Mouse (Mus musculus) cerebellum, adult 8-10 months (tissue): ENCODE data around the gene Gm20388.

Experiments used
- DNase-seq: peaks from one replicate; pipeline ENCODE4 v3.0.0; 2022

Gene Gm20388

DNA sequence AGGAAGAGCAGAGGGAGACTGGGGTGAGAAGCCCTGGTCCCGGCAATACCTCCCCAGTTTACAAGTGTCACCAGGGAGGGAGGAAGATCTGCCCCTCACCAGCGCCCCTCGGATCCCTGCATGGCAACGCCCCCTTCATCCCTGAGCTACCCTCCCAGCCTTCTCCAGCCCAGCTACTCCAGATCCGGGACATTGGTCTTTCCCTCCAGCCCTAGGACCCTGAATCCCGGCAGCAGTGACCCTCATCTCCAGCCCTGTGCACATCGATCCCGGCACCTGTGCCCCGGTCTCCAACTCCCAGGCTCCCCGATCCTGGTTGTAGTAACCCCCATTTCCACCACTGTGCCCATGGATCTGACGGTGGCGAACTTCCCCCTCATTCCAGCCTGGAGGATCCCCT lies 2532.1 kb downstream of the Gm20388 start:
- DNase-seq: no peak

DNA sequence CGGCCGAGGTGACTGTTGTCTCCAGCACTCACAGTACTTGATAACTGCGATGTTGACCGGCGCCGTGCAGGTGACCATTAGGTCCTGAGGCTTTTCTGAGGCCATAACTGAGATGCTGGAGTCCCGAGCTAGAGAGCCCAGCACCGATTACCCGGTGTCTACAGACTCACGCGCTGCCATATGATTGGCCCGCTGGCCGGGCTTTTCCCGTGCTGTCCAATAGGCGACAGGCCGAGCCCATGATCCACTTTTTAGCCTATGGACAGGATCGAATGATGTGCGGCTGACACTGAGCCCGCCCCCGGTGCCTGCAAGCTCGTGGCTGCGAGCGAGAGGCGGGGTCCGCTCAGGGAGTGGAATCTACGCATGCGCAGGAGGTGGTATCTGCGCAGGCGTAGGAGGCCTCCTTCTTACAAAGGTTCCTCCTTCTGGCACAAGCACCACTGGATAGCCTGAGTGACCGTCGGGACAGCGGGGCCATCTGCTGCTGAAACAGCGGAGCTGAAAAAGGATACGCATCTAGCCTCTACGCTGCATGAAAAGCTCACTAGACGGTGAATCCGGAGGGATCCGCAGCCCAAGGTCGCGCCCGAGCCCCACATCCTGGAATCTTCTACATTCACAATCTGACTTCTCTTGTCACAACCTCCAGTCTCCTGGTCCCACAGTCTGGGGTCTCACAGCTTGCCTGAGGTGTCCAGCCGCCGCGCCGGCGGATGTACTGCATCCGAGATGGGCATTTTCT lies 2532.8 kb downstream of the Gm20388 start, which contains the start of gene Mvd:
Gene Mvd, minus strand, starts transcription at position 161 of the 745 bp plus-strand sequence.
- peak; percentile 98 for DNase-seq

DNA sequence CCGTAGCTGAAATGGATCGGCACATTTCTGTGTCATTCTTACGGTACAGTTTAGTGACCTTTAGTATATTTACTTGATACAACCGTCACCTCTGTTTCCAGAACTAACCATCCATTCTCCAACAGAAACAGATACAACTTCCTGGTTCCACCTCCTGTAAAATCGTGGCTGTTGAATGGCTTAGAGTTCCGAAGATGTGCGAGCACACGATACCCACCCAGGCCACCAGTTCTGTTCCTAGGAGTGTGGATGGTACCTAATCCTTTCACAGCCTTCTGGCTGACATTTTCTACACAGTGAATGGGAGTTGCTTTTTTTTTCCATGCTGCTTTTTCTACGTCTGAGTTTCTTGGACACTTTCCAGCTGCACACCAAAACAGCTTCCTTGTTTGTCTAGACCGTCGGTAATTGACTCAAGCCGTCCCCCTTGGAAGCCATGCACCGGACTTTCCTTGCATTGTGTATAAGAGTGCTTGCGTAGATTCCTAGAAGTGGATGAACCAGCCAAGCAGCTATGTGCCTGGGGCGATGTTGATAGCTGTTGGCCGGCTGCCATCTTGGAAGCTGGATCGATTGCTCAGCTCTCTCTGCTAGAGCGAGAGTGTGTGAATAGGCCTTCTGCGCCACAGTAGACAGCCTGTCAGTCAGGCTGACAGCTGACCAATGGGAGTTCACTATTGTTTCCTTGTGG lies 2533.6 kb downstream of the Gm20388 start:
- DNase-seq: peak; percentile 70

DNA sequence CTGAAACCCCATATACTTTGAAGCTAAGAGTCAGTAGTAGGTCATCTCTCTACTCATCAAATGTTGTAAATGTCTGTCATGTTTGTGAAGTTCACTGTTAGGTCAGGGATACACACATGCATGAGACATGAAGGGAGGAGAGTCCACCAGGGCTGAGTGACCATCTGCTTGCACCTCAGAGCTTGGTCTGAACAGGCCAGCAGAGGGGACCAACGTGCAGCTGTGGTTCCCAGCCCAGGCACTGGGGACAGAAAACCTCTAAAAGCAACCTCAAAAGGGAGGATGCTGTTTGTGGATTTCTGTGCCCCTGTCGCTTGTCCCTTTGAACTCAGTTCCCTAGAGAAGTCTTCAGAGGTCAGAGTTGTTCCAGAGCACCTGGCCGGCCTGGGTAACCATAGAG lies 2534.6 kb downstream of the Gm20388 start:
- no peak for DNase-seq

DNA sequence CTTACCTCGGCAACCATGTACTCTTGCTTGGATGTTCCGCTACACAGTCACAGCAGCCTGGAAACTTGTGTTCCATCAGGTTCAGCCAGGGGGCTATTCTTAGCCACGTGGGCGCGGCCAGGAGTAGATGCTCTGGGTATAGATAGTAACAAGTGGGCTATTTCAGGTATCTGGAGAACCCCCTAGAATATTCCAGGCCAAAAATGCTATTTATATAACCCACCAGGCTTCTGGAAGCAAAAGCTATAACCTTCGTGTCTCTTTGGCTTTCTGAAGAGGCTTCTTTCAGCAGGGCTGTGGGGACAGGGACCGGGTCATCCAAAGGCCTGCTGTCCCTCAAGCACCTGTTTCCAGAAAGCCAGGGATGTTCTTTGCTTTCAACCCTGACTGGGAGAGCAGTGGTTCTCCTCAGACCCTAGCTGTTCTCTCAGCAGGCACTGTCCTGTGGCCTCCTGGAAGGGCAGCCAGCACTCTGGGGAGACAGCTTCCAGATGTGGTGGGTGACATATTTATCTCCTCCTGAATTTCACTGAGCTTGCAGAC lies 2540.6 kb downstream of the Gm20388 start:
- no peak for DNase-seq

DNA sequence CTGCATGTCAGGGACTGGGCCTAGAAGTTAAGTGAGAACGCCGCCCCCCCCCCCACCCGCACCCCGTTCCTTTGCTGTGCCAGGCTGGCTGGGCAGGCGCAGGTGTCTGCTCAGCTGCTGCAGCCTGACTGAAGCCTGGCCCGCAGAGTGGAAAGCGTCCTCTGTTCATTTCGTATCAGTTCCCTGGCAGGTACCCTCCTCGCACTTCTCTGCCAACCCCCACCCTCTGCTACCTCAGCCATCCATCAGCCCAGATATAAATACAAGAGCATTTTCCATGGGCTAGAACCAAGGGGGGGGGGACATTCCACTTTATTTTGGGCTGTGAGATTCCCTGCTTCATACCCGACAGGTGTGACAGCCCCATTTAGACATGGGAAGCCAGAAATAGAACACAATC lies 2541.5 kb downstream of the Gm20388 start:
- DNase-seq: no peak

DNA sequence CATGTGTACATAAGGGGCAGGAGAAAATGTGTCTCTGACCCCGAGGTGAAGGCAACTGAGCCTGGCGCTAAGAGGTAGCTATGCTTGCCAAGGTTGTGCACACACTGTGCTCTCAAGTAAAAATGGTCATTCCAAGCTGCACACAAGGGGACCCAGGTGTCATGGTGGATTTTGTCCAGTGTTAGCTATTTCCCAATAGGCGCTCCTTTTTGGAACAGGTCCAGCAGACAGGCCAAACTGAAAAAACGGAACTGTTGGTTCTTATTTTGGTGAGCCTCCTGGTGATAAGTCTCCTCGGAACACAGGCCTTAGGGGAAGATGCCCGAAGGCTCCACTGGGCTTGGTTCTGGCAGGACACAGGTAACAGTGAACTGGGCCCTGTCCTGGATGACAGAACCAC lies 2543.8 kb downstream of the Gm20388 start:
- DNase-seq: no peak

DNA sequence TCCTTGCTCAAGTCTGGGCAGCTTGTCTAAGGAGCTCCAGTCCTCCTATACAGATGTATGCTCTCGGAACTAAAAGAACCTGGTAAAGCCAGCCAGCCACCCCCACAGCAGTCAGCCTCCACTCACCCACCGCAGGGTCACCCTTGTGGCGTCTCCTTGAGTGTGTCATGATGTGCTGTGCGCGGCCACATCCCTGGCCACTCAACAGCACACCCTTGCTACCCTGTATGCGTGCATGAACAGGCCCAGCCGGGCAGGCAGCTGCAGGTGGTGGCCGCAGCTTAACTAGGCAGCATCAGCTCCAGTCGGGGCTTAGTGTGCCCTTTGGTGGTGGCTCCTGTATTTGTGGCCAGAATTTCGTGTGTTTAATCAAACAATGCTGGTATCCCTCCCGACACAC lies 2546.5 kb downstream of the Gm20388 start:
- no peak for DNase-seq

DNA sequence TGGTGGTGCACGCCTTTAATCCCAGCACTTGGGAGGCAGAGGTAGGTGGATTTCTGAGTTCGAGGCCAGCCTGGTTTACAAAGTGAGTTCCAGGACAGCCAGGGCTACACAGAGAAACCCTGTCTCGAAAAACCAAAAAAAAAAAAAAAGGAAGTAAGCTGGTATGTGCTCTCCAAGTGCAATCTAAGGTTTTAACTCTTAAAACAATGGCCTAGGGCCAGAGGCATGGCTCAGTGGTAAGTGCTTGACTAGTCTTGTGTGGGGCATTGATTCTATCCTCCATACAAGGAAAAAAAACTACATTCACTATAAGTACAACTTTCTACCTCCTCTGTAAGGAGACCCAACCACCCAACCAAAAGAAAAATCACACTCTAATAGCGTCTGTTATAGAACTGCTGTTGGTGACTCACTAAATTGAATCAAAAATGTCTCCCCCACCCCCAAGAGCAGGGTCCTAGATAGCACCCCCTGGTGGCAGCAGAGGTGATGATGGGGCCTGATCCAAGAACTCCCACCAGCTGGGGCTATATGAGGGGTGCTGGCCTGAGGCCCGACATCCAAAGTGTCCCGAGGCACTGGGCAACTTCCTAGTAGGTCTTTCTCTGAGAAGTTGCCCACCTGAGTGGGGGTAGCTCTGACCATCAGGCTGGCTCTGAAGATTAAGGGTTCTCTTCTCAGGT lies 2548.7 kb downstream of the Gm20388 start:
- no peak for DNase-seq

DNA sequence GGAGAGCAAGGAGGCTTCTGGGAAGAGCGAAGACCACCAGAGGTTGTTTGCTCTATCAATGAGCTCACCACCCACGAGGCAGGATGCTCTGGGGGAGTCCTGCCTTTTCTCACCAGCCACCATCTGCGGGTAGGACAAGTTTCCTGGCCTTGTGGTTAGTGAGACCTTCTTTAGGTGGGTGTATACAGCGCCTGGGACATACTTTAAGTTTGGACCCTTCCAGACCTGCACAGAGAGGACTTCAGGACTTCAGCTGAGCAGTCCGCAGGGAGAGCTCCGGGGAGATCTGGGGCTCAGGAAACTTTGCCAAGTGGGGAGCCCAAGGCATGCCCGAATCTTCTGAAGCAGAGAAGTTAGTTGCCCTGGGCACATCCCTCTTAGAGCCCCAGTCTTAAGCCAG lies 2549.3 kb downstream of the Gm20388 start:
- no peak for DNase-seq

DNA sequence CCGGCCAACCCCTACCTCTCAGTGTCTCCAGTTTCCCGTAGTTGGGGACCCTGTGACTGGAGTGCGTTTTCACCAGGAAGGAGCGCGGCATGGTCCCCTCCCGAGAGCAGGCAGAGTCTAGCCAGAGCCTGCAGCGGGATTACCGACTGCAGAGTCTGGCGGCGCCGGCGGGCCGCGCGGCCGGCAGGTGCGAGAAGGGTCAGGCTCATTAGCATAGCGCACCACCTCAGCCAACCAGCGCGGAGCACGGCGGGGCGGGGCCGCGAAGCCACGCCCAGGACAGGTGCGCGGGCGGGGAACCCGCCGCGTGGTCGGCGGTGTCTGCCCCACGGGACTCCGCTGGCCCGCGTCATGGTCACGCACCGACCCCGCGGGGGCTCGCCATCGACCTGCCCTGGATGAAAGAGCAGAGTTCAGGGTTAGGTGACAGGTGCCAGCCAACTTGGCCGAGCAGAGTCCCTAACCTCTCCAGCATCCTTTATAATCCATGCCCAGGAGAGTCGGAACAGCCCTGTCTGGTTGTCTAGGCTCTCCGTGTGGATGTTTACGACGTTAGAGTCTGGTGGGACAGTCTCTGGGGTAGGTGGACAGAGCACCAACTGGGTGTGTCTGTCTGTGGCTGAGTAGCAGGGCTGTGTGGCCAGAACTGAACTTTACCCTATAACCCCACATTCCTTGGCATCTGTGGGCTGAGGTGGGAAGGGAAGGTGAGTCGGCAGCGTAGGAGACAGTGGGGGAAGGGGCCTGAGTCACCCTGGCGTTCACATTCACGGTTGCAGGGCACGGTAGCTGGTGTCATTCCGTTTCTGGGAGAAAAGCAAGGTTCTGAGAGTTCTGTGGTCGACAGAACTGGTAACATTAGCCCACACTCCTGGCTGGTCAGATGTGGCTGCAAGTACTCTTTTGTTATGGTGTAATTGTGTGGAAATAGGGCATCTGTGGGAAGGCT lies 2550.2 kb downstream of the Gm20388 start, which contains the start of gene Snai3:
Gene Snai3, minus strand, starts transcription at position 210 of the 949 bp plus-strand sequence.
- peak; percentile 62 for DNase-seq

DNA sequence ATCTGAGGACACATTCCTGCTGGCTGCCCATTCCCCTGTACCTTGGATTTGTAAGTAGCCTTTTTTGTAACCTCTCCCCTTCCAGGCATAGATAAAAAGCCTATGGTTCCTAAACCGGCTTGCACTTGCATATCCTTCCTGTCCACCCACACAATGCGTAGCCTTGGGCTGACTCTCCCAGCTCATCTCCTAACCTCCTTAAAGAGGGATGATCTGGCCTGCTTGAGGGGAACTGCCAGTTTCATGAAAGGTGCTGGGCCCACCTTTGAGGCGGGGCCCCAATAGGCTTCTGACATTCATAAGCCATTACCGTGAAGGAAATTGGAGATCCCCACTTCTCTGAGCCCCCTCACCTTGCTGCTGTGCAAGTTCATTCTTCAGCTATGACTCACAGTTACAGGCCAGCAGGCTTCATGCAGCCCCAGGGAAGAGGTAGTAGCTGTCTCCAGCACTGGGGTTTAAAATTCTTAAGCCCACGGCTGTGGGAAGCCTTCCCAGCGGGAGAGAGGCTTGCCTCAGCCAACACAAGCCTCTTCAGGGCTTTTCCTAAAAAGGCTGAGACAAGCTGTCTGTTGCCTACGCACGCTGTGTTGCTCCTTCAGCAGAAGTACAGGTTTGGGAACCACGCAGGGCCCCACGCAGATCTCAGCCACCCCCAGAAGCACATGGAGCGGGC lies 2551.0 kb downstream of the Gm20388 start:
- no peak for DNase-seq

DNA sequence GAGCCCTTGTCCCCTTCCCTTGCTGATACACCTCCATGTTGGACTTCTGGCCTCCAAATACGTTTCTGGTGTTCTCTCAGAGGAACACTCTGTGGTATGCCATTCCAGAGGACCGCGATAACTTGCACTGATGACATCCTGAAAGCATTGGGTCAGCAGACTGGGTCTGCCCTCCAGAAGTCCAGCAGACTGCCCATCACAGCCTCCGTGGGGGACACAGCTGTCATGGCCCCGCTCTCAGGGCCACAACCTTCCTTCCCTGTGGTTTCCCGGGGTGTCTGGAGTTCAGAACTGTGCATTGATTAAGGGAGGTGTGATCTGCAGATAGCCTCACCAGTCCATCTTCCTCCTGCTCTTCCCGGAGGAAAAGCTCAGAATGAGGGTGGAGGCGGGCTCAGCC lies 2551.9 kb downstream of the Gm20388 start:
- DNase-seq: no peak

DNA sequence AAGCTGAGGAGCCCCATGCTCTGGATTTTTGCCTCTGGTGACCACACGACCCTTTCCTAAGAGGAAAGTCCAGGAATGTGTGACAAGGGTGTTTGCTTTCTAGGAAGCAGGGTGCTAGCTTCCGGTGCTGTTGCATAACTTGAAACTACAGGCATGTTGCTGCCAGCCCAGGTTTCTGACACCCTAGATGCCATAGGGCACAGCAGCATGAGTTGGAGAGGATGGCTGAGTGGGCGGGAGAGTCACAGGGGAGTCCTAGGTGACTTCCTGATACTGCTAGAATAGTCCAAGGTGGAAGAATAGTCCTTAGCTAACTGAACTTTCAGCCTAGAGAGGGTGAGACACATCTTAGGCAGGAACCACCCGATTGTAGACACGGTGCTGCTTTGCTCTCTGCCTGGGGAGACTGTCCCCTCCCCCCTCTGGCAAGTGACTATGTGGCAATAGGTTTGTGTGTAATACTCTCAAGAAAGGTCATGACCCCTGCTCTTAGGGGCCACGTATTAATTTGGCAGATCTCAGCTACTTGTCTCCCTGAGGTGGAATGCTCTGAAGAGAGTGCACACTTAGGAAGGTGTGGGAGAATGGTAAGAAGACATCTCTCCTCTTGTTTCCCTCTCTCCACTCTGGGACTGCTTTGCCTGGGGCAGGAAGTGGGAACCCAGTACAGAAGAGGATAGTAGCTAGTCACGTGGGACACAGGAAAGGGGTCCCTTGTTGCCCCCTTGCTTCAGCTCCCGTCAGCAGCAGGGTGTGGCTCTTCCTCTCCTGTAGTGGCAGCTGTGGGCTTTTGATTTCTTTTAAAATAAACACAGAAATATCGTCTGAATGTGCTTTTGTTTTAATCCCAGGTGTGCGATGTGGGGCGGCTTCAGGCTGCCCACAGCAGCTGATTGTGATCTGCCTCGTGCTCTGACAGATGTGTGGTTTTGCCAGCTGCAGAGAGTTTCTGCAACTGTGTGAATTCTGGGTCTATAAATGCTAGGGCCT lies 2553.3 kb downstream of the Gm20388 start:
- DNase-seq: no peak

DNA sequence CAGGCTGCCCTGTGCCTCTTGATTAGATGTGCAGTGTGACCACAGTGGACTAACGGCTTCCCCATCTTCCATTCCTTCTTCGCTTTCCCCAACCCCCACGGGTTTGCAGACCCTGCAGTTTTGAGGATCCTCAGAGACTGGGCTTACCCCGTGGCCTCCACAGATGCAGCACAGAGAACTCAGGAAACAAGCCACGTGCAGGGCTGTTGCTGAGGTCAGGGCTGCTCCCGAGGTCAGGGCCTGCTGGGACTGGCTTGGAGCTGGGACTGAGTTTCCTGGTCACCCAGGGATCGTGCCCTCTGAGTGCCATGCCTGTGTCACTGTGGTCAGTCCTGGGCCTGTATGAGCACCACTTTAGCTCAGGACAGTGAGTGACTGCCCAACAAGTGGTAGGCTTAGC lies 2554.3 kb downstream of the Gm20388 start:
- no peak for DNase-seq

DNA sequence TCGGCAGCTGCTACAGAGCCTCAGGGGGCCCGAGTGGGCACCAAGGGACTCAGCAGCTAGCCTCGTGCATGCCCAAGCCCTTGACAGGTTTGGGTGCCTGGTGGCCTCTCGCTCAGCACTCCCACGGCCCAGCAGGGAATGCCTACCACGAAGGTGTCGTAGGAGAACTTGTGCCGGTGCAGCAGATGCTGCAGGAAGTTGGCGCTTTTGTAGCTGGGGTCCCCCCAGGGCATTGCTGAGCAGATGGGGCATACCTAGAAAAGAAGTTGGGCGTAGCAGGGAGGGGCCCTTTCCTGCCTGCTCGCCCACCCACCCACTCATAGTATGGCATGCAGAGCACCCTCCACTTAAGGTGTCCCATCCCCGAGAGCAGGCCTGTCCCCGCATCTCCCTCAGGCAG lies 2557.2 kb downstream of the Gm20388 start:
- no peak for DNase-seq

DNA sequence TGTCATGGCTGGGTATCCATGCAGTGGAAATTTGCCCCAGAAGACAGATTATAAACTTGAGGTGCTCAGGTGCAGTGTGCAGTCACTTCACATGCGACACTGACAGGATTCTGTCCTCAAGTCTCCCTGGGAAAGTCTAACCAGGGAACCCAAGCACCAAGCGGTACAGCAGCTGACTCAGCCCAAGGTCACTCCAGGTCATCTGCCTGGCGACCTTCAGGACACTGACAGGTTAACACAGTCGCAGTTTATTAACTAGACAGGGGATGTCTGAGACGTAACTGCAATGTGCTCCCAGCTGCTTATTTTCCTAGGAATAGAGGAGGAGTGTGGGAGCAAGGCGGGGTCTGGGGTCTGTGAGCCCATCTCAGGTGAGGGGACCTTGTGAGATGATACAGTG lies 2558.8 kb downstream of the Gm20388 start:
- DNase-seq: no peak

DNA sequence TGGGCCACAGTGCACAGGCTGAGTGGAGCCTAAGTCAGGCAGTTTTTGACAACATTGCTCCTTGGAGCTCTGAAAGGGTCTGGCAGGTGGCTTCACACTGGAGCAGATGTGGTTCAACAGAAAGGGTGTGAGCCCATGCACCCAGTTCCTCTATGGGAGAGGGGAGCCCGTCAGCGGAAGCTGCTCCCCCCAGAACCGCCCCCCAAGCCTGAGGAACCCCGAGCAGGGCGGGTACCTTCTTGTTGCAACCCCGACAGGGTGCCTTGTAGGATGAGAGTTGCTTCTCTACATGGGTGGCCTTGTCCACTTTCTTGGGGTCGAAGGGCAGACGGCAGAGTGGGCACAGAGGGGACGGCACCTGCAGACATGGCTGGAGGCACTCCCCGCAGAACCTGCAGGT lies 2559.3 kb downstream of the Gm20388 start:
- no peak for DNase-seq

DNA sequence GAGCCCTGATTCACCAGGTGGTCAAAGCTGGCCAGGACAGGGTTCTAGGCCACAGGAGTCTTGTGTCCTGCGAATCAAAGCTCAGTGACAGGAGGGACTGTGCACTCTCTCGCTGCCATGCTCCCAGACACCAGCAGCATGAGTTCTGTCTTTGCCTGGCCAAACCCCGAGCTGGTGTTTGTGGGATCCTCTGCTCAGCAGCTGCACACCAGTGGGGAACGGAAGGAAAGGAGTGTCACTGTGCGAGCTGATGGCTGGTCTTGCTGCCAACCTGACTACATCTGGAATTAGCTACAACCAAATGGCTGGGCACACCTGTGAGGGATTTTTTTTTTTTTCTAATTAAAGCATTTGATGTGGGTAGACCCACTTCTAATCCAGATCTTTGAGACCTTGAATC lies 2560.1 kb downstream of the Gm20388 start:
- no peak for DNase-seq

DNA sequence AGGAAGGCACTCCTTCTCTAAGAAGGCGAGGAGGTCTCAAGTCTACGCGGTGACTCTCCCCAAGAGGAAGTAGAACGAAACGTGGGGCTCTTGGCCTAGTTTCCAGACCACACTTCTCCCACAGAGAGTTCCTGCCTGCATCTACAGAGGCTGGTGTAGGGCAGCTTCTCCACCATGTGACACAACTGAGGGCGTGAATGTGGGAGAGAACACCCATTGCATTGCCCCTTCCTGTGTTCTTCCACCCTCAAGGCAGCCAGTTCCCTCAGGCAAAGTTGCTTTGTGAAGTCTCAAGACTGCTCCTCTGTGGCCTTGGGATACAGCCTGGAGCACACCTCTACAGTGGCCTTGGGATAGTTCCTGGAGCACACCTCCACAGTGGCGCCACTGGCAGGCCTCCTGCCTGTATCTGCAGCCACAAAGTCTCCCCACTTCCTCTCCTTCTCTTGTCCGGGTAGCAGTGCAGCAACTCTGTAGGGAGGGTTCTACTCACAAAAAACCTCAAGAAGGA lies 2563.3 kb downstream of the Gm20388 start:
- DNase-seq: no peak
